Mouse (Mus musculus) layer of hippocampus, adult 18-20 months (tissue): ENCODE measurements at regions not wholly inside any gene's neighbourhood (a gene's known extent, or its start where the extent isn't known, plus 50 kb on each side); places are given as distances from the start of the nearest gene placed in this dataset.

Experiments used
- DNase-seq, 2 experiments: peaks; one replicate each; pipeline ENCODE4 v3.0.0; 2022; ENCODE audit warnings: low spot score in 2 of 2

GRCm38 (mm10) chr5:111892956-111893355 lies 159.2 kb downstream of the Gm26897 start:
- DNase-seq = no peak

- DNase-seq = peak; percentile 56 to 63
Observed at GRCm38 (mm10) chr5:111893905-111894311, 160.2 kb downstream of the Gm26897 start.

GRCm38 (mm10) chr5:111897568-111897967 lies 163.8 kb downstream of the Gm26897 start:
- DNase-seq = no peak

GRCm38 (mm10) chr5:111898482-111898881 lies 164.8 kb downstream of the Gm26897 start:
- DNase-seq = no peak

GRCm38 (mm10) chr5:111901197-111901596 lies 167.5 kb downstream of the Gm26897 start:
- DNase-seq = no peak

GRCm38 (mm10) chr5:111901678-111902077 lies 168.0 kb downstream of the Gm26897 start:
- DNase-seq = no peak

- peak; percentile 53 to 75 for DNase-seq
Observed at GRCm38 (mm10) chr5:111908085-111908484, 174.4 kb downstream of the Gm26897 start.

- peak in 1 of 2 experiments; percentile 27 for DNase-seq
Observed at GRCm38 (mm10) chr5:111910514-111910913, 176.8 kb downstream of the Gm26897 start.

GRCm38 (mm10) chr5:111913354-111913753 lies 179.6 kb downstream of the Gm26897 start:
- no peak for DNase-seq

- no peak for DNase-seq
Observed at GRCm38 (mm10) chr5:111914296-111914695, 180.6 kb downstream of the Gm26897 start.

GRCm38 (mm10) chr5:111917643-111918252 lies 184.0 kb downstream of the Gm26897 start:
- DNase-seq = no peak

GRCm38 (mm10) chr5:111918888-111919287 lies 185.2 kb downstream of the Gm26897 start:
- no peak for DNase-seq

- peak in 1 of 2 experiments; percentile 30 for DNase-seq
Observed at GRCm38 (mm10) chr5:111922991-111923701, 189.4 kb downstream of the Gm26897 start.

- DNase-seq = no peak
Observed at GRCm38 (mm10) chr5:111925757-111926156, 192.0 kb downstream of the Gm26897 start.

- DNase-seq = no peak
Observed at GRCm38 (mm10) chr5:111929180-111929990, 195.7 kb downstream of the Gm26897 start.

GRCm38 (mm10) chr5:111929991-111930339 lies 196.2 kb downstream of the Gm26897 start:
- no peak for DNase-seq

GRCm38 (mm10) chr5:111931733-111932132 lies 198.0 kb downstream of the Gm26897 start:
- DNase-seq = peak in 1 of 2 experiments; percentile 22

- no peak for DNase-seq
Observed at GRCm38 (mm10) chr5:111935381-111936134, 201.8 kb downstream of the Gm26897 start.

GRCm38 (mm10) chr5:111941831-111942230 lies 208.1 kb downstream of the Gm26897 start:
- DNase-seq = no peak

GRCm38 (mm10) chr5:111942792-111943191 lies 209.1 kb downstream of the Gm26897 start:
- no peak for DNase-seq
